Comparison of ENCODE assay signal across 8 mouse cellular contexts in the genomic region with DNA sequence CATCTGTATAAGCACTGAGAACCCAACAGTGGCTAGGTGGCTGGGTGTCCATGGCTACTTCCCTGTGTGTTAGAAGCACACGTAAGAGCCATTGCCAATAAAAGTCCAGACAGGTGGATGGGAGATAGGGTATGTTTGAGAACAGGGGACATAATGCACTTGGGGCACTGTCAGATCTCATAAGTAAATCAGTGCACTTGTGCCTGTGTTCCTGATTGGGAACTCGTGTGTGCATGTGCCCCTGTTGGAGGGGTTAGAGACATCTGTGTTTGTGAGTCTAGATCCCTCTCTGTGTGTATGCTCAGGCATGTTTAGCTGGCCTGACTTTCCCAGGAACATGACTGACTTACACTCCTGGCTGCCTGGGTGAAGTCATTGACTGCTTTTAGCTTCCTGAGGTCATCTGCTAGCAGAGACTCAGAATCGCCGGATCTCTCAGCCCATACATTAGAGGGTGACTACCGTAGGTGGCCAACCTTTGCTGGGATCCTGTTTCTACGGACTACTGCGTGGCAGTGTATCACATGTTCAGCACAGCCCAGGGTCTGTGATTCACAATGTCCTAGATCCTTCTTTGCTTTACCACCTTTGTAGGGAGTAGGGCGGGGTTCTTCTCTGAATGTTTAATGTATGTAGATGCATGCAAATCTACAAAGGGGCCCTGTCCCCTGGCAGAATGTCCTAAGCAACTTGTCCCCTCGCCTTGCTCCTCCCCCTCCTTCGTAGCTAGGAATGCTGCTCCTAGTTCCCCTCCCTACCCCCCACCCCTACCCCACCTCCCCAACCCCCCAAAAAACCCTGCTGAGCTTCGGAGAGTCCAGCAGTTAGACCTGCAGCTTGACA. TPM values are rescaled to one million over a fixed set of nuclear protein-coding genes. Genes with fewer than 3 reads are reported as not detected.
DNase-seq lines count a peak whose midpoint lies in the region; ATAC-seq and TF ChIP-seq lines count a peak whose summit lies in the region.
"Had no signal": no experiment of that assay in that cellular context is flagged by ENCODE, and none has a peak within 500 bp of the region (broad histone marks: within the 10 kb centered on the region; RNA-seq: fewer than 3 reads in every experiment).

No protein-coding gene starts in this region.

- no peak for TF ChIP-seq CTCF in lung, postnatal 0 days (IDR thresholded peaks at IDR 0.05)
- TF ChIP-seq CTCF in stomach, postnatal 0 days (IDR thresholded peaks at IDR 0.05; ENCODE audit: low read depth), result no peak

- no peaks in the 10 kb centered on the region for H3K36me3 ChIP-seq in lung, postnatal 0 days (ENCODE audit: insufficient read depth, low read length)
- peaks cover 38% of the 10 kb centered on the region for H3K36me3 ChIP-seq in forebrain, embryonic 12.5 days (replicated peaks)
- H3K36me3 ChIP-seq in hindbrain, embryonic 16.5 days (ENCODE audit: control insufficient read depth, insufficient read depth, low read length), result peaks cover 23% of the 10 kb centered on the region
- 0 out of 2 replicates have a peak, but pooled peaks cover 3% of the 10 kb centered on the region for H3K36me3 ChIP-seq in stomach, postnatal 0 days (ENCODE audit: control insufficient read depth, insufficient read depth, low read length)

- H3K27ac ChIP-seq in lung, postnatal 0 days (ENCODE audit: low read length), result peak overlapping the region; percentile 57; the same call in 1 of the 2 replicates
- H3K27ac ChIP-seq in forebrain, embryonic 12.5 days, result peak overlapping the region; percentile 91
- H3K27ac ChIP-seq in hindbrain, embryonic 16.5 days (ENCODE audit: low read depth, low read length), result peak overlapping the region; percentile 62
- peak overlapping the region; percentile 20 for H3K27ac ChIP-seq in stomach, postnatal 0 days (replicated peaks)
- H3K27ac ChIP-seq: macrophage had no signal

- H3K4me2 ChIP-seq in lung, postnatal 0 days (replicated peaks; ENCODE audit: low read depth, low read length), result no peak overlapping the region
- peak overlapping the region; percentile 86 for H3K4me2 ChIP-seq in forebrain, embryonic 12.5 days
- peak overlapping the region; percentile 10 for H3K4me2 ChIP-seq in hindbrain, embryonic 16.5 days (ENCODE audit: low read length)
- H3K4me2 ChIP-seq in stomach, postnatal 0 days (replicated peaks; ENCODE audit: low read depth), result no peak overlapping the region

- DNase-seq in lung, postnatal 0 days (ENCODE audit: low spot score), result peak; percentile 59
- no peak for DNase-seq in lung, postnatal 36 days
- DNase-seq in stomach, postnatal 0 days (ENCODE audit: low spot score), result peak; percentile 66
- DNase-seq in layer of hippocampus, adult 9-10 months (ENCODE audit: low spot score), result no peak
- no peak for DNase-seq in adrenal gland, postnatal 36 days

- 23% methylated on average over 11 of the region's 11 CpGs for WGBS in lung, postnatal 0 days
- 15% methylated on average over 11 of the region's 11 CpGs for WGBS in forebrain, embryonic 12.5 days
- 12% methylated on average over 11 of the region's 11 CpGs for WGBS in hindbrain, embryonic 16.5 days
- WGBS in stomach, postnatal 0 days, result 35% methylated on average over 11 of the region's 11 CpGs

- peaks cover 24% of the 10 kb centered on the region for H3K4me1 ChIP-seq in lung, postnatal 0 days (ENCODE audit: insufficient read depth, low read depth, low read length)
- peaks cover 64% of the 10 kb centered on the region for H3K4me1 ChIP-seq in forebrain, embryonic 12.5 days
- H3K4me1 ChIP-seq in hindbrain, embryonic 16.5 days (ENCODE audit: control insufficient read depth, insufficient read depth, low read depth, low read length), result peaks cover 43% of the 10 kb centered on the region
- no peaks in the 10 kb centered on the region; the same call in 1 of the 2 replicates for H3K4me1 ChIP-seq in stomach, postnatal 0 days (replicated peaks; ENCODE audit: control insufficient read depth, insufficient read depth)

- TF ChIP-seq EP300 in lung, postnatal 0 days (IDR thresholded peaks at IDR 0.05), result no peak
- TF ChIP-seq EP300 in stomach, postnatal 0 days (optimal IDR thresholded peaks at IDR 0.05), result no peak

- peak; percentile 15 for ATAC-seq in lung, postnatal 0 days
- peak; percentile 17; the same call in 1 of the 2 replicates for ATAC-seq in forebrain, embryonic 12.5 days (ENCODE audit: low FRiP score)
- no peak for ATAC-seq in hindbrain, embryonic 16.5 days
- ATAC-seq in stomach, postnatal 0 days (ENCODE audit: low FRiP score, low TSS enrichment), result peak; percentile 60

- no peaks in the 10 kb centered on the region for H3K9me3 ChIP-seq in lung, postnatal 0 days (ENCODE audit: low read length)
- no peaks in the 10 kb centered on the region for H3K9me3 ChIP-seq in forebrain, embryonic 12.5 days
- no peaks in the 10 kb centered on the region for H3K9me3 ChIP-seq in hindbrain, embryonic 16.5 days (ENCODE audit: control insufficient read depth, low read length)
- no peaks in the 10 kb centered on the region for H3K9me3 ChIP-seq in stomach, postnatal 0 days (ENCODE audit: control insufficient read depth, low read length)

- H3K9ac ChIP-seq in lung, postnatal 0 days (replicated peaks; ENCODE audit: low read depth), result no peak overlapping the region
- H3K9ac ChIP-seq in forebrain, embryonic 12.5 days, result peak overlapping the region; percentile 46
- peak overlapping the region; percentile 8; the same call in 1 of the 2 replicates for H3K9ac ChIP-seq in hindbrain, embryonic 16.5 days (ENCODE audit: low read depth, low read length)
- H3K9ac ChIP-seq in stomach, postnatal 0 days (ENCODE audit: low read length), result no peak overlapping the region

- H3K27me3 ChIP-seq in lung, postnatal 0 days (replicated peaks; ENCODE audit: insufficient read depth, low read length), result no peaks in the 10 kb centered on the region
- no peaks in the 10 kb centered on the region for H3K27me3 ChIP-seq in forebrain, embryonic 12.5 days
- no peaks in the 10 kb centered on the region for H3K27me3 ChIP-seq in hindbrain, embryonic 16.5 days (replicated peaks; ENCODE audit: control insufficient read depth, insufficient read depth, low read length)
- no peaks in the 10 kb centered on the region for H3K27me3 ChIP-seq in stomach, postnatal 0 days (ENCODE audit: control insufficient read depth, insufficient read depth, low read length)

- no peak overlapping the region for H3K4me3 ChIP-seq in lung, postnatal 0 days (ENCODE audit: low read depth, low read length)
- peak overlapping the region; percentile 24 for H3K4me3 ChIP-seq in forebrain, embryonic 12.5 days (replicated peaks)
- 0 out of 2 replicates have a peak overlapping the region, but pooled peaks have one; percentile 11 for H3K4me3 ChIP-seq in hindbrain, embryonic 16.5 days (ENCODE audit: low read length)
- no peak overlapping the region for H3K4me3 ChIP-seq in stomach, postnatal 0 days (ENCODE audit: low read depth, low read length)

RNA-seq across cellular contexts. Expression of a gene that starts 31.2 kb away (rescaled TPM):
- 20.0 and 20.9 TPM in 2 replicates for polyA plus RNA-seq in lung, postnatal 0 days (2015; fragmentation: Nextera tagmentation; extraction: Ambion mirVana)
- polyA plus RNA-seq in forebrain, embryonic 12.5 days (2016; fragmentation: Nextera tagmentation; extraction: Ambion mirVana), result 23.3 and 23.7 TPM in 2 replicates
- 37.5 and 40.6 TPM in 2 replicates for polyA plus RNA-seq in hindbrain, embryonic 16.5 days (2015; fragmentation: Nextera tagmentation; extraction: Ambion mirVana)
- polyA plus RNA-seq in stomach, postnatal 0 days (2015; fragmentation: Nextera tagmentation; extraction: Ambion mirVana), result 16.2 and 16.8 TPM in 2 replicates
- 10 to 100 TPM; 73.3 to 97.3 TPM for total RNA-seq in adrenal gland, postnatal 36 days (2021)

RNA-seq across cellular contexts. Expression of a gene that starts 31.7 kb away (rescaled TPM):
- 109 and 111 TPM in 2 replicates for polyA plus RNA-seq in lung, postnatal 0 days (2015; fragmentation: Nextera tagmentation; extraction: Ambion mirVana)
- polyA plus RNA-seq in forebrain, embryonic 12.5 days (2016; fragmentation: Nextera tagmentation; extraction: Ambion mirVana), result 53.5 and 54.2 TPM in 2 replicates
- polyA plus RNA-seq in hindbrain, embryonic 16.5 days (2015; fragmentation: Nextera tagmentation; extraction: Ambion mirVana), result 119 and 123 TPM in 2 replicates
- polyA plus RNA-seq in stomach, postnatal 0 days (2015; fragmentation: Nextera tagmentation; extraction: Ambion mirVana), result 95.1 and 99.6 TPM in 2 replicates
- total RNA-seq in adrenal gland, postnatal 36 days (2021), result 100 to 1,000 TPM; 193 to 249 TPM

RNA-seq across cellular contexts. Expression of a gene that starts 47.0 kb away (rescaled TPM):
- 14.6 and 18.5 TPM in 2 replicates for polyA plus RNA-seq in lung, postnatal 0 days (2015; fragmentation: Nextera tagmentation; extraction: Ambion mirVana)
- 115 and 126 TPM in 2 replicates for polyA plus RNA-seq in forebrain, embryonic 12.5 days (2016; fragmentation: Nextera tagmentation; extraction: Ambion mirVana)
- 68.3 and 80.3 TPM in 2 replicates for polyA plus RNA-seq in hindbrain, embryonic 16.5 days (2015; fragmentation: Nextera tagmentation; extraction: Ambion mirVana)
- 7.8 and 8.7 TPM in 2 replicates for polyA plus RNA-seq in stomach, postnatal 0 days (2015; fragmentation: Nextera tagmentation; extraction: Ambion mirVana)
- total RNA-seq in adrenal gland, postnatal 36 days (2021), result 10 to 100 TPM; 36.4 to 41.2 TPM

RNA-seq across cellular contexts. Expression of a gene that starts 47.1 kb away (rescaled TPM):
- polyA plus RNA-seq in lung, postnatal 0 days (2015; fragmentation: Nextera tagmentation; extraction: Ambion mirVana), result 23.7 and 25.2 TPM in 2 replicates
- 40.7 and 41.5 TPM in 2 replicates for polyA plus RNA-seq in forebrain, embryonic 12.5 days (2016; fragmentation: Nextera tagmentation; extraction: Ambion mirVana)
- 101 and 112 TPM in 2 replicates for polyA plus RNA-seq in hindbrain, embryonic 16.5 days (2015; fragmentation: Nextera tagmentation; extraction: Ambion mirVana)
- 16.2 and 16.9 TPM in 2 replicates for polyA plus RNA-seq in stomach, postnatal 0 days (2015; fragmentation: Nextera tagmentation; extraction: Ambion mirVana)
- total RNA-seq in adrenal gland, postnatal 36 days (2021), result 10 to 100 TPM; 31.9 to 43.7 TPM

Comparison
In these comparisons a context has a peak if more than half of its experiments do, and no peak if none do; other contexts are left out.
1. DNase-seq: peak in lung, postnatal 0 days (single experiment) and stomach, postnatal 0 days (single experiment); none in lung, postnatal 36 days (single experiment), layer of hippocampus, adult 9-10 months (single experiment) and adrenal gland, postnatal 36 days (0 of 2).
2. H3K27ac ChIP-seq: peak in every context shown above with its lines; median percentile 91 in forebrain, embryonic 12.5 days; 62 in hindbrain, embryonic 16.5 days; 57 in lung, postnatal 0 days; 20 in stomach, postnatal 0 days.
3. H3K4me2 ChIP-seq: peak in forebrain, embryonic 12.5 days (single experiment) and hindbrain, embryonic 16.5 days (single experiment); none in lung, postnatal 0 days (single experiment) and stomach, postnatal 0 days (single experiment).
4. H3K4me3 ChIP-seq: peak in forebrain, embryonic 12.5 days (single experiment) and hindbrain, embryonic 16.5 days (single experiment); none in lung, postnatal 0 days (single experiment) and stomach, postnatal 0 days (single experiment).
5. H3K9ac ChIP-seq: peak in forebrain, embryonic 12.5 days (single experiment) and hindbrain, embryonic 16.5 days (single experiment); none in lung, postnatal 0 days (single experiment) and stomach, postnatal 0 days (single experiment).